Mouse (Mus musculus) megakaryocyte, adult 5-6 weeks (primary cell): Measurements from ENCODE around the gene Clpsl2. TPM values are rescaled to one million over a fixed set of nuclear protein-coding genes. Genes with fewer than 3 reads are reported as not detected.
A peak's percentile ranks its signal among the peaks of the same experiment; 100 is the strongest.

Experiments
- ATAC-seq: 2 replicates; pipeline ENCODE4 v1.8.0; 2016; ENCODE audit warnings: mild to moderate bottlenecking, inconsistent platforms; ENCODE audit not compliant: poor library complexity, severe bottlenecking
- total RNA-seq, 2 experiments: library from RNA; stranded (forward) in 1 of 2; stranded (reverse) in 1 of 2; fragments of 153-499, 151-499 nt in 1 of 2; fragments of 221-1000, 200-1000 nt in 1 of 2; gene quantifications; 2 replicates each; pipeline versions ENCODE4 v1.2.3 to v1.2.4; 2015 to 2017

The Clpsl2 gene
- total RNA-seq (2015) (not detected in 2 replicates), total RNA-seq (2017) (not detected in 2 replicates)

DNA sequence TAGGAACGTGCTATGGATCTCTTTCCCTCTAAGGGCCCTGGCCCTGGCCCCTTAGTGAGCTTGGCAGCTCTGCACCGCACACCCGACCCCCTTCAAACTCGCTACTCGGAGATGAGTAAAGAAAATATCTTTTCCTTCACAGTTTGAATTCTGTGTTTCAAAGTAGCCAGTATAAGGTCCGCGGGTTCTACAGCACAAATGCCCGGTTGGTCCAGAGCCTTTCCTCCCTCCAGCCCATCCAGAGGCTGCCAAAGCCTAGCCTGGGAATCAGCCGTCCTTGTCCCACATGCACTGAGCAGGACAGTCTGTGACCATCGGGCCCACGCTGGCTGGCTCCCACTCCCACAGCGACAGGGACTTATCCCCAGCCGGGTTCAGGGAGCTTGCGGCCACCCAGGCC is at the start of gene Clpsl2:
TSS of gene Clpsl2 (plus strand) at position 301 of the 400 bp plus-strand sequence.
- no peak for ATAC-seq

DNA sequence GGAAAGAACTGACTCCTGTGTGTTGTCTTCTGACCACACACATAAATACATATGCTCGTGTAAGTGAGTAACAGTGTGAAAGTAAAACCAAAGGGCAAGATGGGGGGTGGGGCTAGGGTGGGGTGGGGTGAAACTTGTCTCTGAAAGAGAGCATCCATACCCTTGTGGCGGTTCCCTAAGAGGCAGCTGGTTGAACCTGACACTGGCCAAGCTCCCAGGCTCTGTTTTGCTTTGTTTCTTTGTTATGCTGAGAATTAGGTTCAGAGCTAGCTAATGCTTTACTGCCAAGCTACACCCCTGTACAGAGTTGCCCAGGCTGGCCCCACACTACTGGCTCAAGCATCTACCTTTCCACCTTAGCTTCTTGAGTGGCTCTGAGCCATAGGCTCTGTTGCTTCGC is 48.7 kb upstream of the Clpsl2 start:
- no peak for ATAC-seq

DNA sequence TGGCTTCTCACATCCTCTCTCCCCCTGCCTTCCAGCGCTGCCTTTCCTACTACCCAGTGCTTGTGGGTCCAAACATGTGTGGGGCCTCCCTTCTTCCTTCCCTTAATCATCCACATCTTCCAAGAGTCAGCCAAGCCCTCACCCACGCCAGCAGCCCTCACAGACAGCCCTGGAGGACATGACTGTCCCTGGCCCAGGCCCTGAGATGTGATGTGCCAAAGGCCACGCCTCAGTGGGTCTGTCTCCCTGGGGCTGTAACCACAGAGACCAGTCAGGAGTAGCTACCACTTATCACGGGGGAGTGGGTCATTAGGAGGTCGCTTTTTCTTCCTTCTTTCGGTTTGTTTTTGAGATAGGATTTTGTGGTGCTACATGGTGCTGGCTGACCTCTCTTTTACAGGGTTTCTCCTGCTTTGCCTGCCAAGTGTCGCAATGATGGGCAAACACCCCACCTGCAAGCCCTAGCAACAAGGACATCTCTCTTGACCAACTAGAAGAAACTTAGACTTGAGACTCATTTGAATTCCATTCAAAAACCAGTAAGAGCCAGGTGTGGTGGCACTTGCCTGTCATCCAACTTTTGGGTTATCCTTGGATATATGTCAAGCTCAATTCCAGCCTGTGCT is 46.9 kb upstream of the Clpsl2 start:
- ATAC-seq = no peak

DNA sequence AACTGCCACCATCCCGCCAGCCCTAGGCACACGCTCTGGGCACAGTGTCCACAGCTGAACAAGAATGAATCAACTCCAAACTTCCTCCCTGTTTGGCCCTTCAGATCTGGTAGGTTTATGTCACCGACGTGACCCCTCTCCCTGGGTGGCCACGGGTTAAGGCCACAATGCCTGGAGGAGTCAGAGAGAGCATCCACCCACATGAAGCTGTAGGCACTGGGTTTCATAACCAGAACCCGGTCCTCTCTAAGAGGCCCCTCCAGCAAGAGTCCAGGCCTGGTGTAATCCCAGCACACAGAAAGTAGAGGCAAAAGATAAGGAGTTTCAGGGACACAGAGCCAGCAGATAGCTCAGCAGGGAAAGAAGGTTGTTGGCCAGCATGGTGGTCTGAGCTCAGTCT is 45.0 kb upstream of the Clpsl2 start:
- no peak for ATAC-seq

DNA sequence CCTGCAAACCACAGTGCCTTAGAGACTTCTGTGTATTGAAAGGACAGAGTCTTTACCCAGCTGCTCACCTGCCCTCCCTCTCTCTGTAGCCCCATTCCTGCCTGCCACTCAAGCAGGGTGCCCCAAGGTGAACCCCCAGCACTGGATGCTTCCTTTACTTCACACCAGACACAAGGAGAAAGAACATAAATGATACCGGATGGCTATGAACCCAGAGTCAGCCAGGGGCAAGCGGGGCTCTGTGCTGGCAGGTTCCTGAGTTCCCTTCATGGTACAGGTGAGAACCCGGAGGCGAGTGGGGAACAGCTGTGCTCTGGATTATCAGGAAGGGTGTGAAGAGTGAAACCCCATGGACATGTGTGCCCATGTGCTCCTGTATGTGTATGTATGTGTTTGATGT is 43.6 kb upstream of the Clpsl2 start:
- ATAC-seq = no peak

DNA sequence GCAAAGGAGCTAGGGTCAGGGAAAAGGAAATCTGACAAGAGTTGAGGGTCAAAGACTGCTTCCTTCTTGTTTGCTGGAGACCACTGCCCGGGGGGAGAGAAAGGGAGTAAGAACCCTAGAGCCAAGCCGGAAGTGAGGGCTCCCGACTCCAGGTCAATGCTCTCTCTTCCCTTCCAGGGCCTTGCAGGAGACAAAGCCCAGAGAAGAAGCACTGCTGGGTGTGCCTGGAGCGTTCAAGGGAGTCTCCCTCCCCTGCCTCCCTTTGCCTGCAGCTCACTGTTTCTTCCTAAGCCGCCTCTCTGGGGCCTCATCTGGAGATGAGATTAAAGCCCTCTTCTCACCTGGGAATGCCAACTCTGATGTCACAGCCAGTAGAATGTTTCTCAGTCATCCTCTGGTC is 42.3 kb upstream of the Clpsl2 start:
- no peak for ATAC-seq

DNA sequence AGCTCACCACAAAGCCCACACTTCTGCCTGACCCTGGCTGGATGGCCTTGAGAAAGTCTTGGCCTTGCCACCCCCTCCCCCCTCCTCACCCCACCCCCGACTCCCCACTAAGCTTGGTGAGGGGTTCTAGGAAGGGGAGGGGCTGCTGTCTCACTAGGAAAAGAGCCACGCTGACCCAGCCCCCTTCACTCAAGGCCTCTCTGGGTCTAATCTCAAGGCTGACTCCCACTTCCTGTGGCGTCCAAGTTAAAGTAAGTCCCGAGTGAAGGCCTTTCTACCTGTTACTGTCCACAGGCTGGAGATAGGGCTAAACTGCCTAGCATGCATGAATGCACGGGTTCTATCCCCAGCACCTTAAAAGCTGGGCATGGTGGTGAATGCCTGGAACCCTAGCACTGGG is 41.7 kb upstream of the Clpsl2 start:
- no peak for ATAC-seq

DNA sequence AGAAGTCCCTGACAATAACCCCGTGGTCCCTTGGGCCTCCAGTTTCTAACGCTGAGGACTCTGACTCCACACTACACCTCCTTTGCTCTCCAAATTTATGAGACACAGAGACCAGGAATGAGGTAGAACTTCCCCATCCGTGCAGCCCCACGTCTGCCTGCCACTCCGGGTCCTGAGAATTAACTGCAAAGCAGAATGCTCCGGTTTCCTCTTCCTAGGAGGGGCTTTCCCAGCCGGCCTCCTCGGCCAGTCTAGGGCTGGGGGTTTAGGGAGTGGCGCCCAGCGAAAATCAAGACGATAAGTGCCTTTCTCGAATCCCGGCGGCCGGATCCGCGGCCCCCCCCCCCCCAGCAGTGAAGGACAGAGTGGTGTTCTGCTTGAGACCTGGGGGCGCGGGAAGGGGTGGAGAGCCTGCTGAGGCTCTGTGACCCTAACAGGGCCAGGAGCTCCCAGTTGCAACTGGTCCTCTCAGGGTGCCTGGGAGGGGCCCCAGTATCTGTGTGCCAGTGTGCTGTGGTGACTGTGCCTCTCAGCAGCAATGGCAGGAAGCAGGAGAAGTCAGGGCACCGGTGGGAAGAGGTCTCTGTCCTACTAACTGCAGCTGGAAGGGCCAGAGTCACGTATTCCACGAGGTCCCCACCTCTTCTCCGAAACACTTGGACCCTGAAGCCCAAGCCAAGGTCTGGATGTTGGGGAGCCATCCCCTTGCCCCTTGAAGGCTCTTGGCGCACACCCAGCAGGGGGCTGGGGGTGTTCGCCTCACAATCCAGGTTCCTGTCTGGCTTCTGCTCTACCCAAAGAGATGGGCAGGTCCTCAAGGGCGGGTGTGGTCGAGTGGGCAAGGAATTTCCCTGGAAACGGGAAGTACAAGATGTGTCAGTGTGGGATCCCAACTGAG is 38.5 kb upstream of the Clpsl2 start:
- 0 out of 2 replicates have a peak, but pooled peaks have one; percentile 23 for ATAC-seq

DNA sequence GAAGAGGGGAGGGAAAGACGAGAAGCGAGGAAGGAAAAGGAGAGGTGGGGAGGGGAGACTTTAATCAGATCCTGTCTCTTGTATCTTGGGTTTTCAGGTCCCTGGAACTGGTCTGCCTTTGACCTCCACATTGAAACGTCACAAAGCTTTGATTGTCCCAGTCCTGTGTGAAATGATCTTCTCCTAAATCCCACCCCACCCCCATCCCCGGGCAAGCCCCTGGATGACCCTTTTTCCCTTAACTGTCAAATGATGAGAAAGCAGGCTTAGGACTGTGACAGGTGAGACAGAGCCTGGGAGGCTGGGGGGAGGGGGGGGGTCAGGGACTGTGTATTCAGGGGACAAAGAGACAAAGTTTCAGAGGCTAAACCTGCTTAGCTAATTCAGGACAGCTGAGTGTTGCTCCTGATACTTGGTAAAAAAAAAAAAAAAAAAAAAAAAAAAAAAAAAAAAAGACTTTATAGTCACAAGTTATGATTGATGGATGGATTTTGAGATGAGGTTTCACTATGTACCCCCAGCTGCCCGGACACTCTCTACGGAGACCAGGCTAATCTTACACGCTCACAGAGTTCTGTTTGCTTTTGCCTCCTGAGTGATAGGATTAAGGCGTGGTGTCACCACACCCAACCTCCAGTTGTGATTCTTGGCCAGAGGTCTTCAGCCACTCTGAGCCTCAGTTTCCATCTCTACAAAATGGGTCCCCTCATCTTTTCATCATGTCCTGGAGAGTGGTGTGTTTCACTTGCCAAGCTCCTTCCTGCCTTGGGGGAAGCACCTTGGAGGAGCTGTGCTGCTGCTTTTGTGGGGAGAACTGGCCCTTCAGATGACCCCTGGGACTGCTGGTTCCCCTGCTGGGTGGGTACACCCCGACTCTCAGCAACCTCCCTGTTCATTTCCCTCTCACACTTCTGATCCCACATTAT is 37.3 kb upstream of the Clpsl2 start:
- no peak for ATAC-seq

DNA sequence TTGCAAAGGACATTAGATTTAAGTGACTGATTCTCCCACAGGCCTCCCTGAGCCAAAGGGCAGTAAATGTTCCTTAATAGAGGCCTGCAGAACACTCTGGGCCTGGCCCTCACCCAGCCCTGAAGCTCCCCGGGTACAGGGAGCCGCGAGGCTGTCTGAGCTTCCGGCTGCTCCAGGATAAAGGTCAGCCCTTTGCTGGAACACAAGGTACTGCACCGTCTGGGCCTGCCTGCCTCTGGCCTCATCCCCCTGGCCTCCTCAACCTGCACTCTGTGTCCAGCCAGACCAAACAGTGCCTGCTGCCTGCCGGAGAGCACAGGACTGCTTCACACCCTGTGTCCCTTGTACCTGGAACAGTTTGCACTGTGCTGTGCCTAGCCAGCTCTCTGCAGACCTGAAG is 36.5 kb upstream of the Clpsl2 start:
- no peak for ATAC-seq

DNA sequence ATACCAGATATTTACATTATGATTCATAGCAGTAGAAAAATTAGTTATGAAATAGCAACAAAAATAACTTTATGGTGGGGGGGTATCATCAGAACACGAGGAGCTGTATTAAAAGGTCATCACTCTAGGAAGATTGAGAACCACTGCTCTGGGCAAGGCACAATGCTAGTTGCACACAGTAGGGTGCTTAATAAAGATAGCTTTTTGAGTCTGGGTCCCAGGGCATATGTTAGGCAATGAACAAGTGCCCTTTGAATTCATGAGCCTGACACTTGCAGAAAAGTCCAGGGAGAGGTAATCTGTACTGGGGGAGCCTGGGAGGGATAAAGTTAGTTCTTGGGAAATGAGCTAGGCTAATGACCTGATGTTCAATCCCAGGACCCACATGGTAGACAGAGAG is 35.9 kb upstream of the Clpsl2 start:
- no peak for ATAC-seq

DNA sequence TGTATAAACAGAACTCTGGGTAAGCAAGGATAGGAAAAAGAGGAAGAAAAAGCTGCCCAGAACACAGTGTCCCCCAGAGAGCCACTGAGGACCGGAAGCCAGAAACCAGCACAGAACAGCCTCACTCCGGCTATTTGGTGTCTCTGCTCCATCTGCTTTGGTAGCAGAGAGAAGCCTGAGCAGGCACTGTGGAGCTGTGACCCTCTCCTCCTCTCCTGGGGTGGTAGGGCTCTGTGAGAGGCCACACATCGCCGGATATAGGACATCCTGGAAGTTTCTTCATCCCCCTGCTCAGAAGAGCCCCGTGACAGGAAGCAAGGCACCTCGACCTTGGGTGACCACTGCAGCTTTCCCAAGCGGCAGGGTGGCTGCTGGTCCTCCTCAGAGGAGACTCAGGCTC is 35.4 kb upstream of the Clpsl2 start:
- ATAC-seq = peak; percentile 43

DNA sequence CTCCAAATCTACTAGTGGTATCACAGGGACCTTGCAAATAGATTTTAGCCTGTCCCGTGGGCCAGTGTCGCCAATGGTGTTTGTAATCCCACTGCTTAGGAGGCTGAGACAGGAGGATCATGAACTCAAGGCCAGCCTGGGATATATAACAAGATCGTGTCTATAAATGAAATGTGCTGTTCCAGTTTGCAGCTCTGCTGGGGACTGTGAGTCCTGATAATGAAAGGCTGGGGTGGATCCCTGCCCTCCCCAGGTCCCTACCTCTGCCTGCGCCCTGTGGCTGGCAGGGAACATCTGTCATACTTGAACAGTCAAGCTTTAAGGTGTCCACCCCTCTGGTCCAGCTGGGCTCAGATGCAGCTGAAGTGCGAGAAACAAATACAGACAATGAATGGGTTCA is 34.7 kb upstream of the Clpsl2 start:
- no peak for ATAC-seq

DNA sequence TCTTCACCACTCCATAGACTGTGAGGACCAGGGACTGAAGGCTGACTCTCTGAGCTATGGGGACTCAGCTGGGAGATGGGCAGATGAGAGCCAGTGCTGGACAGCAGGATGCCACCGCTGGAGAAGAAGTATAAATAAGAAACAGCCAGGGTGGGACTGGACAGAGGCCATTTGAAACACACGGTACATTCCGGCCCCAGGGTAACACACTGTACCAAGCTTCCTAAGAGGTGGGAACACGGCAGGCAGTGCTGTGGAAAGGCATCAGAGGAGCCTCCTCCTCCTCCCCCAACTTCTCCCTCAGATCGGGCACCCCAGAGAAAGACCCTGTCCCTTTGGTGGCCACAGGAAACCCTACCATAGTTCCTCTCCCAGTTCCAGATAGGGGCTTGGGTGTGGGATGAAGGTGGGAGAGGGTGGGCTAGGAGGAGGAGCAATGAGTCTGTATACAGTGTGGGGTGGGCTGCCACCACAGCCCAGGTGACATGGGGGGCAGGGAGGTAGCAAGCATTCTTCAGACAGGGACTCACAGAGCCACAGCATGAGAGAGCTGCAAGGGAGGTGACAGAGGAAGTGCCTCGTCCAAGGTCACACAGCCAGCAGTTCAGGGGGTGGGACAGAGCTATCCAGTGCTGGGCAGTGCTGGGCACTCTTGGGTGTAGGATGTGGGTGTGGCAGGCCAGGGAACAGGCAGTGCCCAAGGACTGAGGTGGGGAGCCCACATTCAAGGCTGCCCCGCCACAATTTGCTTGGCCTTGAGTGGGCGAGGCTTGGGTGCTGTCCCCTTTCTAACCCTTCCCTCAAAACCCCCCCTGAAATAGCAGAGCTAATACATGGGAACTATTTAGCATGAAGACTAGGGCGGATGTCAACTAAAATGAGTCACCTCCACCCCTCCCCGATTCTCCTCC is 33.5 kb upstream of the Clpsl2 start:
- ATAC-seq = peak; percentile 51

DNA sequence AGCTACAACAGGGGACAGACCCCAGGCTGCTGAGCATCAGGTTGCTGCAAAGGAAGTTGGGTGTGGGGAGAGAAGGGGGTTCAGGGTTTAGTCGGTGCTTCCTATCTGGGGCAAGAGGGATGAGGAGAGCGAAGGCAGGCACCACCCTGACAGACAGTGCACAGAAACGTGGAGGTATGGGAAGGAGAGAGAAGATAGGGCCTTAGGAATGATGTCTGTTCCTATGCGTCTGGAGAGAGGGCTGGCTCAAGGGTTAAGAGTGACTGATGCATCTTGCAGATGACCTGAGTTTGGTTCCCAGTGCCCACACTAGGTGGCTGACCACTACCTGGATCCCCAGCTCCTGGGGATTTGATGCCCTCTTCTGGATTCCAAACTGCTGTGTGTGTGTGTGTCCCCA is 32.3 kb upstream of the Clpsl2 start:
- no peak for ATAC-seq

DNA sequence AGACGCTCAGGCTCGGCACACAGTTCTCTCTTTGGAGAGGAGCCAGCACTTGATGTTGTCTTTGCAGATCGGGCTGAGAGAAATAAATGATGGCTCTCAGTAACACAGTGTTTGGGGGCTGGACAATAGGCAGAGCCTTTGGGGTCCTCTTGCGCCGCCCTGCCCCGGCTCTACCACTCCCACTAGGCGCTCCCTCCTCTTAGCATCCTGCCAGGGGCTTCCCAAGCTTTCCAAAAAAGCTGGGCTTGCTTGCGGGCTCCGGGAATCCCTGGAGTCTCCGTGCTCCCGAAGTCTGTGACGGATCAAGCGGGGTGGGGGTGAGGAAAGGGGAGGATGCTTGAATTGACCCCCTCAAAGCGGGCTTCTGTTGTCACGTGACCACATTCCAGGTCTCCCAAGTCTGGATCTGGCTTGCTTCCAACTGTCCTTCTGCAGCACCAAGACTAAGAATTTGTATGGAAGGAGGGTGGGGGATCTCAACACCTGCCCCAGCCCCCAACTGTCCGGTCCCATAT is 31.7 kb upstream of the Clpsl2 start, which contains the start of gene Fkbp5:
TSS of gene Fkbp5 (minus strand) at position 87 of the 515 bp plus-strand sequence.
- ATAC-seq = no peak

DNA sequence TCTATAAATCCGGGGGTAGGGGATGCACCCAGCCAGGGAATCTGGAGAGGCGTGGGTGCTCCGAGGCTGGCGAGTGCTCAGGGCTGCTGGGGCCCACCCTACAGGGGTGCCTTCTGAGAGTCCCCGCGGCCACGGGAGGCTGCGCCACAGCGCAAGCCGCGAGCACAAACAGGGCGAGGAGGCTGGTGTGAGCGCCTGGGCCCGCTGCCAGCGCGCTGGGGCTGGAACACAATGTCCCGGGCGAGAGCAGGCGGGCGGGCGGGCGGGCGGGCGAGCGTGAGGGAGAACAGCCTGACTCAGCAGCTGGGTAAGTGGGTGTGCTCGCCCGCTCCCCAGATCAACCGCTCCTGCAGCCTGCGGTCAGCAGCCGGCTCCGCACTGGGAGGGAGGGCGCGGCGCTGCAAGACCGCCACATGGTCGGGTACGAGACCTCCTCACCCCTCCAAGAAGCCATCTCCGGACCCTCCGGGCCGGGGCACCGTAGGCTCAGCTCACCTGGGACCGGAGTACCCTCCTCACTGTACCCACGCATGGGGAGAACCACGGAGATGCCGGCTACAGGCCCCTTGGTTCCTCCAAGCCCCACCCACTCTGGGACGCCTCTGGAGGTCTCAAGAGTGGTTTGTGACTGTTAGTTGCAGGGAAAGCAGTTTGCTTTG is 31.1 kb upstream of the Clpsl2 start:
- peak; percentile 51 for ATAC-seq

DNA sequence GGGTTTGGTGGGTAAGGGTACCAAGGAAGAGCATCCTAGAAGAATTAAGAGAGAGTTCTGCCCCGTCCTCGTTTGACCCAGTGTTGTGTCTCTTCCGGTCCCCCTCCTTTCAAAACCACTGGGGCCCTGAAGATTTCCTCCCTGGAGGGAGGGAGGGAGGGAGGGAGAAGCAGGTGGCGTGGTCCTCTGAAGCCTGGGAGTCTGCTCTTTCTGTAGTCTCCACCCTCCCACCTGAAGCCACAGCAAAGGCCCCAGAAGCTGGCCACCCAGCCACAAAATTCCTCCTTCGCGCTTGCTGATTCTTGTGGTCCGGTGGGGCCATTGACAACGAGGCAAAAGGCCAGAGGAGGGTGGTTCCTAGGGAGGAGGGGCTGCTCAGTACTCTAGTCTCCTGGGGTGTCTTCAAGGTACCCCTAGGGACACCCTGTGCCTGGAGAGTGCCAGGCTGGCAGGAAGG is 30.6 kb upstream of the Clpsl2 start:
- no peak for ATAC-seq

DNA sequence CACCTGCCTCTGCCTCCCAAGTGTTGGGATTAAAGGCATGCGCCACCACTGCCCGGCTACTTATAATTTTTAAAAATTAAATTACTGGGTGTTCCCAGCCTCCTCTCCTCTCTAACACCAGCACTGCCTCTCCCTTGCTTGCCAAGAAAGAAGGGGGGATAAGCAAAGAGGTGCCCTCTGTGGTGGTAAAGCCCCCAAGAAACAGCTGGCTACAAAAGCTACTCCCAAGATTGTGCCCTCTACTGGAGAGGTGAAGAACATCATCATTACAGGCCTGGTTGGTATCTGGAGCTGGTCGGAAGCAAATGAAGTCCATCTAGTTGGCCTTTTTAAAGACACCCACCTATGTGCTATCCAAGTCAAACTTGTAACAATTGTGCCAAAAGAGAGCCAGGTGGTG is 29.4 kb upstream of the Clpsl2 start:
- no peak for ATAC-seq
